Mouse (Mus musculus): Measurements from ENCODE around the gene Rbfox3. TPM values are rescaled to one million over a fixed set of nuclear protein-coding genes. Genes with fewer than 3 reads are reported as not detected.

The Rbfox3 gene
- polyA plus RNA-seq, 1 experiment from 2014 or later, result 1.7 TPM

DNA sequence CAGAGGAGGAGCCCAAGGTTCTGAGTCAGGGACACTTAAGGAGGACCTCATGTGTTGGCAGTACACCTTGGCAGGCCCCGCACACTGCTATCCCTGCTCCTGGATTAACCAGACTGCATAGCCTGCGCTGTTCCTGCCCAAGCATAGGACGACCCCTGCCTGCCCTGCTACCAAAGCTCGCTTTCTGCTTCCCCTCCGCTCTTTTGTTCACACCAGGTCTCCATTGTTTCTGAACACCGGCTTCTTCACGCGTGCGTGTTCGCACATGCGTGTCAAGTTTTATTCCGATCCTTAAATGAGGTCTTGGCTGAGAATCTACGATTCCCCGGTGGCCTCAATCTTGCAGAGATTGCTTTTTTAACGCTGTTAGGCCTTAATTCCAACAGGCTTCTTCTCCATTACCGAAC lies 20.4 kb downstream of the Rbfox3 start:
- H3K27me3 ChIP-seq (replicated peaks; ENCODE audit: control insufficient read depth, insufficient read depth, low read length), result no peaks in the 10 kb centered on the region
- WGBS, result 83% methylated on average over 16 of the region's 16 CpGs
- H3K4me2 ChIP-seq (ENCODE audit: low read length), result no peak overlapping the region
- H3K4me3 ChIP-seq (ENCODE audit: low read depth, low read length), result no peak overlapping the region
- no peaks in the 10 kb centered on the region for H3K4me1 ChIP-seq (replicated peaks; ENCODE audit: control insufficient read depth, insufficient read depth, low read length)
- H3K9ac ChIP-seq (ENCODE audit: low read length), result no peak overlapping the region
- no peak overlapping the region for H3K27ac ChIP-seq (ENCODE audit: low read depth)
- no peaks in the 10 kb centered on the region for H3K9me3 ChIP-seq (ENCODE audit: control insufficient read depth, low read length)
- H3K36me3 ChIP-seq (ENCODE audit: control insufficient read depth, insufficient read depth, low read length), result no peaks in the 10 kb centered on the region
- ATAC-seq (replicated peaks; ENCODE audit: low FRiP score, low TSS enrichment, low read depth) (no peak), DNase-seq (ENCODE audit: low spot score) (no peak)

GRCm38 (mm10) chr11:118890474-118890873 lies 20.9 kb downstream of the Rbfox3 start:
- DNase-seq (ENCODE audit: low spot score) (no peak), ATAC-seq (replicated peaks; ENCODE audit: low FRiP score, low TSS enrichment, low read depth) (no peak)
- H3K36me3 ChIP-seq (ENCODE audit: control insufficient read depth, insufficient read depth, low read length), result no peaks in the 10 kb centered on the region
- no peak overlapping the region for H3K9ac ChIP-seq (ENCODE audit: low read length)
- H3K27ac ChIP-seq (ENCODE audit: low read depth), result no peak overlapping the region
- 60% methylated on average over 5 of the region's 5 CpGs for WGBS
- no peaks in the 10 kb centered on the region for H3K9me3 ChIP-seq (ENCODE audit: control insufficient read depth, low read length)
- no peaks in the 10 kb centered on the region for H3K27me3 ChIP-seq (replicated peaks; ENCODE audit: control insufficient read depth, insufficient read depth, low read length)
- no peaks in the 10 kb centered on the region for H3K4me1 ChIP-seq (replicated peaks; ENCODE audit: control insufficient read depth, insufficient read depth, low read length)
- no peak overlapping the region for H3K4me3 ChIP-seq (ENCODE audit: low read depth, low read length)
- H3K4me2 ChIP-seq (ENCODE audit: low read length), result no peak overlapping the region

- Histone ChIP-seq H3K9me3 (ENCODE audit: control insufficient read depth, low read length) (no peaks in the 10 kb centered on the region), H3K4me1 (replicated peaks; ENCODE audit: control insufficient read depth, insufficient read depth, low read length) (no peaks in the 10 kb centered on the region), H3K4me2 (ENCODE audit: low read length) (no peak overlapping the region), H3K36me3 (ENCODE audit: control insufficient read depth, insufficient read depth, low read length) (no peaks in the 10 kb centered on the region), H3K4me3 (ENCODE audit: low read depth, low read length) (no peak overlapping the region), H3K27me3 (replicated peaks; ENCODE audit: control insufficient read depth, insufficient read depth, low read length) (no peaks in the 10 kb centered on the region), H3K27ac (ENCODE audit: low read depth) (no peak overlapping the region), H3K9ac (ENCODE audit: low read length) (no peak overlapping the region)
- WGBS, result 78% methylated on average over 4 of the region's 4 CpGs
- DNase-seq (ENCODE audit: low spot score) (no peak), ATAC-seq (replicated peaks; ENCODE audit: low FRiP score, low TSS enrichment, low read depth) (no peak)
These were observed 21.9 kb downstream of the Rbfox3 start for GRCm38 (mm10) chr11:118889500-118889899.

DNA sequence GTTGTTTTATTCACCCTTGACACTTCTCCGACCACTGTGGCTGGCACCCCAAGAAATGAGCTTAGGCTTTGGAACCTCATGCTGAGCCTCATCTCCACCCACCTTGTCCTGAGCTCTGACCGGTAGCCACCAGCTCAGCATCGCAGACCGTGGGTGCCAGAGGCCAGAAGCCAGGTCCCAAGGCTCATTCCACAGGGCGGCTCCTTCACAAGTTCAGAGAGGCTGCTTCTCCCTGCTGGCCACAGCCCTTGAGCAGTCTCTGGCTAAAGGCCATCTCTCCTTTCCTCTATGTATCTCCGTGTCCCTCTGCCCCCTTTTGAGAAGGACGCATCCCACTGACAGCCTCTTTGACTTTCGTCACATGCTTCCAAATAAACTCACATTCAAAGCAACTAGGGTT lies 23.0 kb downstream of the Rbfox3 start:
- H3K4me2 ChIP-seq (ENCODE audit: low read length), result no peak overlapping the region
- no peaks in the 10 kb centered on the region for H3K27me3 ChIP-seq (replicated peaks; ENCODE audit: control insufficient read depth, insufficient read depth, low read length)
- no peak for DNase-seq (ENCODE audit: low spot score)
- H3K9me3 ChIP-seq (ENCODE audit: control insufficient read depth, low read length), result no peaks in the 10 kb centered on the region
- H3K27ac ChIP-seq (ENCODE audit: low read depth), result no peak overlapping the region
- H3K4me3 ChIP-seq (ENCODE audit: low read depth, low read length), result no peak overlapping the region
- 73% methylated on average over 8 of the region's 8 CpGs for WGBS
- ATAC-seq (replicated peaks; ENCODE audit: low FRiP score, low TSS enrichment, low read depth), result no peak
- no peak overlapping the region for H3K9ac ChIP-seq (ENCODE audit: low read length)
- no peaks in the 10 kb centered on the region for H3K4me1 ChIP-seq (replicated peaks; ENCODE audit: control insufficient read depth, insufficient read depth, low read length)
- no peaks in the 10 kb centered on the region for H3K36me3 ChIP-seq (ENCODE audit: control insufficient read depth, insufficient read depth, low read length)

- DNase-seq (ENCODE audit: low spot score) (no peak), ATAC-seq (replicated peaks; ENCODE audit: low FRiP score, low TSS enrichment, low read depth) (no peak)
- no peaks in the 10 kb centered on the region for H3K9me3 ChIP-seq (ENCODE audit: control insufficient read depth, low read length)
- H3K4me1 ChIP-seq (replicated peaks; ENCODE audit: control insufficient read depth, insufficient read depth, low read length), result no peaks in the 10 kb centered on the region
- H3K27me3 ChIP-seq (replicated peaks; ENCODE audit: control insufficient read depth, insufficient read depth, low read length), result no peaks in the 10 kb centered on the region
- H3K4me3 ChIP-seq (ENCODE audit: low read depth, low read length), result no peak overlapping the region
- no peaks in the 10 kb centered on the region for H3K36me3 ChIP-seq (ENCODE audit: control insufficient read depth, insufficient read depth, low read length)
- H3K27ac ChIP-seq (ENCODE audit: low read depth), result no peak overlapping the region
- H3K4me2 ChIP-seq (ENCODE audit: low read length), result no peak overlapping the region
- H3K9ac ChIP-seq (ENCODE audit: low read length), result no peak overlapping the region
These were observed 24.2 kb downstream of the Rbfox3 start for GRCm38 (mm10) chr11:118887206-118887605.

DNA sequence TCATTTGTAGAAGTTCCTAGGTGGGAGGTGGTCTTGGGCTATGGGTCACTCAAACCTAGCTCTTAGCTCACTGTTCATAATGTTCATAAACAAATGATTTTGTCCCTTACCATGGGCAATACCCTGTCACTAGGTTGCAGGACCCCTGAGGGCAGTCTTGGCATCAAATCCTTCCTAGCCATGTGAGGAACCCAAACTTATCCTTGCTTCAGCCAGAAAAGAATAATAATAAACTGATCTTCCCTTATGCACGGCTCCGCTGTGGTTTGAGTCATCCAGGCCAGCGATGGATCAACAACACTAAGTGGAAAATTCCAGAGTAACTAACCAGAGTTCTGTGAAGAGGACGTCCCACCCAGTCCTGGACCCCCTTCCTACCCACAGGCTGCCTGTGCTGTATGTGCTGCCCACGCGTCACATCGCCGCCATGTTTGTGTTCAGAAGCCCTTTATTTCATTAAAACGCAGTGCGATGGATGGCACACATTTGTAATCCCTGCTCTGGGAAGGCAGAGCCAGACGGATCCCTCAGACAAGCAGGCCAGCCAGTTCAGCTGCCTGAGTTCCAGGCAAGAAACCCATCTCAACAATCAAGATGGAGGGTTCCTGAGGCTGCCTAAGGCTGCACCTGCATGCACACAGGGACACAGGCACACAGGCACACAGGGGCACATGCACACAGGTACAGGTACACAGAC lies 25.0 kb downstream of the Rbfox3 start:
- ATAC-seq (replicated peaks; ENCODE audit: low FRiP score, low TSS enrichment, low read depth) (no peak), DNase-seq (ENCODE audit: low spot score) (no peak)
- Histone ChIP-seq H3K27me3 (replicated peaks; ENCODE audit: control insufficient read depth, insufficient read depth, low read length) (no peaks in the 10 kb centered on the region), H3K4me2 (ENCODE audit: low read length) (no peak overlapping the region), H3K9ac (ENCODE audit: low read length) (no peak overlapping the region), H3K27ac (ENCODE audit: low read depth) (no peak overlapping the region), H3K9me3 (ENCODE audit: control insufficient read depth, low read length) (no peaks in the 10 kb centered on the region), H3K4me3 (ENCODE audit: low read depth, low read length) (no peak overlapping the region), H3K36me3 (ENCODE audit: control insufficient read depth, insufficient read depth, low read length) (no peaks in the 10 kb centered on the region), H3K4me1 (replicated peaks; ENCODE audit: control insufficient read depth, insufficient read depth, low read length) (0 out of 2 replicates have a peak, but pooled peaks cover 2% of the 10 kb centered on the region)
- 85% methylated on average over 11 of the region's 11 CpGs for whole genome bisulfite sequencing

GRCm38 (mm10) chr11:118885604-118886003 lies 25.8 kb downstream of the Rbfox3 start:
- no peaks in the 10 kb centered on the region for H3K27me3 ChIP-seq (replicated peaks; ENCODE audit: control insufficient read depth, insufficient read depth, low read length)
- no peak overlapping the region for H3K9ac ChIP-seq (ENCODE audit: low read length)
- 0 out of 2 replicates have a peak, but pooled peaks cover 2% of the 10 kb centered on the region for H3K4me1 ChIP-seq (replicated peaks; ENCODE audit: control insufficient read depth, insufficient read depth, low read length)
- H3K4me3 ChIP-seq (ENCODE audit: low read depth, low read length), result no peak overlapping the region
- 84% methylated on average over 8 of the region's 8 CpGs for WGBS
- no peak overlapping the region for H3K27ac ChIP-seq (ENCODE audit: low read depth)
- H3K4me2 ChIP-seq (ENCODE audit: low read length), result no peak overlapping the region
- ATAC-seq (replicated peaks; ENCODE audit: low FRiP score, low TSS enrichment, low read depth), result no peak
- H3K9me3 ChIP-seq (ENCODE audit: control insufficient read depth, low read length), result no peaks in the 10 kb centered on the region
- no peaks in the 10 kb centered on the region for H3K36me3 ChIP-seq (ENCODE audit: control insufficient read depth, insufficient read depth, low read length)
- DNase-seq (ENCODE audit: low spot score), result no peak

DNA sequence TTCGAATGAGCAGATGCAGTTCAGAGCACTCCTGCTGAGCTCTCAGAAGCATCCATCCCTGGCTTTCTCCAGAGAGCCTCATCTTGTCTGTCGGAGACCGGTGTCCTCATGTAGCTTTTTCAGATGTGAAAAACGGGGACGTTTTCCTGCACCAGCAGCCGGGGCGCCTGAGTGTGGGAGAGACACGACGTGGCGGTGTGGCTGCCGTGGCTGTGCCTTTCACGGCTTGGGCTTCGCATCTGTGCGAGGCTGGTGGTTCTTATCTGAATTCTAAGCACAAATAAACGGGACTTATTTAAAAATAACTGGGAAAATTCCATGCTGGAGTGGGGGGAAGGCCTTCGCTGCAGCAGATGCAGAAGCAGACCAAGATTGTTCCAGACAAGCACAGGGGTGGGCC lies 26.3 kb downstream of the Rbfox3 start:
- Histone ChIP-seq H3K4me3 (ENCODE audit: low read depth, low read length) (no peak overlapping the region), H3K4me2 (ENCODE audit: low read length) (no peak overlapping the region), H3K36me3 (ENCODE audit: control insufficient read depth, insufficient read depth, low read length) (no peaks in the 10 kb centered on the region), H3K27ac (ENCODE audit: low read depth) (no peak overlapping the region), H3K27me3 (replicated peaks; ENCODE audit: control insufficient read depth, insufficient read depth, low read length) (no peaks in the 10 kb centered on the region), H3K4me1 (replicated peaks; ENCODE audit: control insufficient read depth, insufficient read depth, low read length) (0 out of 2 replicates have a peak, but pooled peaks cover 2% of the 10 kb centered on the region), H3K9ac (ENCODE audit: low read length) (no peak overlapping the region), H3K9me3 (ENCODE audit: control insufficient read depth, low read length) (no peaks in the 10 kb centered on the region)
- DNase-seq (ENCODE audit: low spot score) (no peak), ATAC-seq (replicated peaks; ENCODE audit: low FRiP score, low TSS enrichment, low read depth) (no peak)
- WGBS, result 88% methylated on average over 16 of the region's 16 CpGs

- Histone ChIP-seq H3K27me3 (replicated peaks; ENCODE audit: control insufficient read depth, insufficient read depth, low read length) (no peaks in the 10 kb centered on the region), H3K36me3 (ENCODE audit: control insufficient read depth, insufficient read depth, low read length) (no peaks in the 10 kb centered on the region), H3K9ac (ENCODE audit: low read length) (no peak overlapping the region), H3K4me3 (ENCODE audit: low read depth, low read length) (no peak overlapping the region), H3K4me2 (ENCODE audit: low read length) (no peak overlapping the region), H3K27ac (ENCODE audit: low read depth) (no peak overlapping the region), H3K9me3 (ENCODE audit: control insufficient read depth, low read length) (no peaks in the 10 kb centered on the region), H3K4me1 (replicated peaks; ENCODE audit: control insufficient read depth, insufficient read depth, low read length) (0 out of 2 replicates have a peak, but pooled peaks cover 2% of the 10 kb centered on the region)
- DNase-seq (ENCODE audit: low spot score) (no peak), ATAC-seq (replicated peaks; ENCODE audit: low FRiP score, low TSS enrichment, low read depth) (no peak)
- WGBS, result 85% methylated on average over 9 of the region's 9 CpGs
These were observed 28.3 kb downstream of the Rbfox3 start for GRCm38 (mm10) chr11:118883143-118883542.

Measured in intestine, embryonic 14.5 days (tissue).